Mouse (Mus musculus): ENCODE measurements around the gene Plod1. TPM values are rescaled to one million over a fixed set of nuclear protein-coding genes. Genes with fewer than 3 reads are reported as not detected.

Plod1 gene
- total RNA-seq, 1 experiment from 2014 or later, result 11.4 TPM

DNA sequence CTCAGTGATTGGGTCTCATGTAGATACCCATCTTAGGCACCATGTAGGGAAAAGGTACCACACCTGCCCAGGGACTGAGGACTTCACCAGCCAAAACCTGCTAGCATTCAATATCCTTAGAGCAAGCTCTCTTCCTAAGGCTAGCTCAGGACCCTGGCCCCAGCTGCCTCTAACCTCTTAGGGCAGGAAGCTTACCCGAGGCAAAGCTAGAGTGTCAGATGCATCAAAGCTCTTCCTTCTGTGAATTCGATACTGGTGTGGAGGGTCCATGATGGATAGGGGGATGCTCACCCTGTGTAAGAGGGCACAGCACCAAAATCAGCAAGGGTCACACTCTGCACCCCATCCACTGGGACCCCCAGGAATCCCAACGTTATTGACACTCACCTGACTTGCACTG is 74.5 kb downstream of the Plod1 start:
- no peak for ATAC-seq (replicated peaks; ENCODE audit: low read depth, poor library complexity, severe bottlenecking)

Other genes with a start within 250 kb of the Plod1 start
- 0.05 TPM in 1 of 2 replicates, not detected in the other for gene Zfp534, start 234.2 kb downstream of the Plod1 start, total RNA-seq (2017)
- gene Zfp984, start 127.0 kb downstream of the Plod1 start, total RNA-seq (2017), result 40.0 and 50.5 TPM in 2 replicates
- gene Zfp933, start 88.4 kb downstream of the Plod1 start, total RNA-seq (2017), result 8.2 and 8.4 TPM in 2 replicates
- 23.4 and 50.9 TPM in 2 replicates for gene Miip, start 68.0 kb downstream of the Plod1 start, total RNA-seq (2017)
- 17.2 and 25.1 TPM in 2 replicates for gene Fv1, start 67.8 kb downstream of the Plod1 start, total RNA-seq (2017)
- 17.7 and 24.4 TPM in 2 replicates for gene Mfn2, start 32.1 kb downstream of the Plod1 start, total RNA-seq (2017)
- 30.4 and 34.6 TPM in 2 replicates for gene 2510039O18Rik, start 4.1 kb upstream of the Plod1 start, total RNA-seq (2017)
- gene Nppb, start 49.0 kb upstream of the Plod1 start, total RNA-seq (2017), result not detected in 2 replicates
- gene Nppa, start 64.0 kb upstream of the Plod1 start, total RNA-seq (2017), result not detected in 2 replicates
- gene Clcn6, start 102.1 kb upstream of the Plod1 start, total RNA-seq (2017), result 1.4 and 6.4 TPM in 2 replicates
- 5.9 and 8.6 TPM in 2 replicates for gene Mthfr, start 102.3 kb upstream of the Plod1 start, total RNA-seq (2017)
- gene Agtrap, start 151.3 kb upstream of the Plod1 start, total RNA-seq (2017), result 23.6 and 31.2 TPM in 2 replicates
- gene Mad2l2, start 193.6 kb upstream of the Plod1 start, total RNA-seq (2017), result 8.4 and 17.2 TPM in 2 replicates
- 0.09 TPM in 1 of 2 replicates, not detected in the other for gene Draxin, start 193.9 kb upstream of the Plod1 start, total RNA-seq (2017)
- 2.9 and 7.1 TPM in 2 replicates for gene Fbxo6, start 215.4 kb upstream of the Plod1 start, total RNA-seq (2017)
- 1.4 and 3.0 TPM in 2 replicates for gene Fbxo44, start 223.7 kb upstream of the Plod1 start, total RNA-seq (2017)
- 0.27 TPM in 1 of 2 replicates, not detected in the other for gene Fbxo2, start 223.9 kb upstream of the Plod1 start, total RNA-seq (2017)